Mouse (Mus musculus): ENCODE results near the gene Klhl7. TPM values are rescaled to one million over a fixed set of nuclear protein-coding genes. Genes with fewer than 3 reads are reported as not detected.
"Not testable (repeated sequence)": the region's sequence is repeated elsewhere in the genome, so short reads cannot be mapped to it uniquely, and the experiment has no call there.

Gene Klhl7
- polyA plus RNA-seq, 1 experiment from 2014 or later, result 44.8 TPM

DNA sequence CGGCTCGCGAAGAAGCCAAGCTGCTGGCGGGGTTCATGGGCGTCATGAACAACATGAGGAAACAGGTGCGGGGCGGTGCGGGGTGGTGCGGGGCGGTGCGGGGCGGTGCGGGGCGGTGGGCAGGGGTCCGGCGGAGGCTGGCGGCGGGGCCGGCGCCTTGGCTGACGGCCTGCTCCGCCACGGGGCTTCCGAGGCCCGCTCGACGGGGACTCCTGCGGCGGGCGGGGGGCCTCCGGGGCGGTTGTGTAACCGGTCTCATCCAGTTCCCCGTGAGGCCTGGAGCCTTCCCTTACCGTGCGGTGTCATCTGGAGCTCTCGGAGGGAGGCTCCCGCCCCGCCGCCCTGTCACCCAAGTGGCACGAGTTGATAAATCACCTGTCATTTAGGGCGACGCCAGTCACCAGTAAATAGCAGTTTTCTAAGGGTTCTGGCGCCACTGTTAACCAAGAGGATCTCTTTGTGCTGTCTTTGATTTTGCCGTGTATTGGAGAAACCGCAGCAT, 456 bp downstream of the Klhl7 start:
- WGBS, result under 1% methylated on average over 44 of the region's 46 CpGs
- peak; percentile 86 for ATAC-seq (replicated peaks; ENCODE audit: insufficient number of reproducible peaks, insufficient read depth, low FRiP score, low read depth)

DNA sequence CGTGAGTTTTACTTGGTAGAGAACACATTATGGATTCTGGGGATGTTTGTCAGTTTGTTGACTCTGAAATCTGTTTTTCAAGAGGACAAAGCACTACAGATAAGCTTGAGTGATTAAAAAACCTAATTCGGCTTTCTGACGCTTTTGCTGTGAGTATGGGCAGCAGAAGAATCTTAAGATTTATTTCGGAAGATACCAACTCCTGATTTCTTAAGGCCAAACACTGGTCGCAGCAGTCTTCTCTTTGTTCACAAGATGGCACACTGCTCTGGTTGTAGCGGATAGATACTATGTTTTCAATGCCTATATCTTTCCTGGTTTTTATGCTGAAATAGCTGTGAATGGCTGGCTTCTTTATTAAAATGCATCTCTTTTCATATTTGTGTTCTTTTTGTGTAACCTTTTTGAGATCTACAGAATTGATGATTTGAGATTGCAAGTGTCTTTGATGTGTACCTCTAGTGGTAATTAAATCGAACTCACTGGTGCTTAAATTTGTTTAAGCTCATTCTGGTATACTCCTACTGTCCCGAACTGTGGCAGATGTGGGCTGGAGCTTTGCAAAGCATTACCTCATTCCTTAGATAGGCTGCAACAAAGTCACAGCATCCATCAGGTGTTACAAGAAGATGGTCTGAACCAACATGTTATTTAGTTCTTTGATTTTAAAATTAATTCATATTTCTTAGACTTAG, 1.2 kb downstream of the Klhl7 start:
- Histone ChIP-seq H3K4me3 (peak overlapping the region; percentile 72), H3K4me1 (replicated peaks) (peaks cover 9% of the 10 kb centered on the region), H3K27me3 (no peaks in the 10 kb centered on the region), H3K4me2 (peak overlapping the region; percentile 74), H3K27ac (peak overlapping the region; percentile 94), H3K36me3 (no peaks in the 10 kb centered on the region), H3K9me3 (replicated peaks) (no peaks in the 10 kb centered on the region), H3K9ac (peak overlapping the region; percentile 87)
- no peak for ATAC-seq (replicated peaks; ENCODE audit: insufficient number of reproducible peaks, insufficient read depth, low FRiP score, low read depth)
- WGBS, result 9% methylated on average over 8 of the region's 8 CpGs

More for the DNA sequence above, 456 bp downstream of the Klhl7 start:
- H3K27ac ChIP-seq, result peak overlapping the region; percentile 94
- peak overlapping the region; percentile 87 for H3K9ac ChIP-seq
- peaks cover 9% of the 10 kb centered on the region for H3K4me1 ChIP-seq (replicated peaks)
- H3K36me3 ChIP-seq, result no peaks in the 10 kb centered on the region
- H3K4me3 ChIP-seq, result peak overlapping the region; percentile 72
- H3K9me3 ChIP-seq (replicated peaks), result no peaks in the 10 kb centered on the region
- H3K4me2 ChIP-seq, result peak overlapping the region; percentile 74
- no peaks in the 10 kb centered on the region for H3K27me3 ChIP-seq

- H3K9ac ChIP-seq; H3K9me3 ChIP-seq (replicated peaks); H3K4me2 ChIP-seq; H3K4me3 ChIP-seq; H3K27ac ChIP-seq; H3K4me1 ChIP-seq (replicated peaks); ATAC-seq (replicated peaks; ENCODE audit: insufficient number of reproducible peaks, insufficient read depth, low FRiP score, low read depth); H3K36me3 ChIP-seq; H3K27me3 ChIP-seq: not testable (repeated sequence)
- 82% methylated on average over 2 of the region's 2 CpGs for WGBS
Measured at GRCm38 (mm10) chr5:24103235-24103634, 2.8 kb downstream of the Klhl7 start.

DNA sequence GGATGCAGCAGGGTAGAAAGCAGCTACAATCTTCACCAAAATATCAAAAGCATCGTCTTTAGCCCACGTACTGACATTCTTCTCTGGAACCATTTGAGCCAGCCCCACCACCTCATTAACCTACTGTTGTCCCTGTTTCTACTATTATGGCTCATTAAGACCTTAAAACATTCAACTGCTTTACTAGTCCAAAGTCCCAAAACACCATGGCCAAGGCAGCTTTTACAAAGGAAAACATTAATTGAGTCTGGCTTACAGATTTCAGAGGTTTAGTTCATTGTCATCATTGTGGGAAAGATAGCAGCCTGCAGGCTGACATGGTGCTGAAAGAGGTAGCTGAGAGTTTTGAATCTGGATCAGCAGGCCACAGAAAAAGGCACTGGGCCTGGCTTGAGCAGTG, 3.4 kb downstream of the Klhl7 start:
- no peak overlapping the region for H3K9ac ChIP-seq
- no peak overlapping the region for H3K27ac ChIP-seq
- no peaks in the 10 kb centered on the region for H3K27me3 ChIP-seq
- H3K9me3 ChIP-seq (replicated peaks), result no peaks in the 10 kb centered on the region
- H3K4me3 ChIP-seq, result no peak overlapping the region
- H3K36me3 ChIP-seq, result no peaks in the 10 kb centered on the region
- no peak for ATAC-seq (replicated peaks; ENCODE audit: insufficient number of reproducible peaks, insufficient read depth, low FRiP score, low read depth)
- peaks cover 9% of the 10 kb centered on the region for H3K4me1 ChIP-seq (replicated peaks)
- 73% methylated on average over 2 of the region's 2 CpGs for WGBS
- no peak overlapping the region for H3K4me2 ChIP-seq

DNA sequence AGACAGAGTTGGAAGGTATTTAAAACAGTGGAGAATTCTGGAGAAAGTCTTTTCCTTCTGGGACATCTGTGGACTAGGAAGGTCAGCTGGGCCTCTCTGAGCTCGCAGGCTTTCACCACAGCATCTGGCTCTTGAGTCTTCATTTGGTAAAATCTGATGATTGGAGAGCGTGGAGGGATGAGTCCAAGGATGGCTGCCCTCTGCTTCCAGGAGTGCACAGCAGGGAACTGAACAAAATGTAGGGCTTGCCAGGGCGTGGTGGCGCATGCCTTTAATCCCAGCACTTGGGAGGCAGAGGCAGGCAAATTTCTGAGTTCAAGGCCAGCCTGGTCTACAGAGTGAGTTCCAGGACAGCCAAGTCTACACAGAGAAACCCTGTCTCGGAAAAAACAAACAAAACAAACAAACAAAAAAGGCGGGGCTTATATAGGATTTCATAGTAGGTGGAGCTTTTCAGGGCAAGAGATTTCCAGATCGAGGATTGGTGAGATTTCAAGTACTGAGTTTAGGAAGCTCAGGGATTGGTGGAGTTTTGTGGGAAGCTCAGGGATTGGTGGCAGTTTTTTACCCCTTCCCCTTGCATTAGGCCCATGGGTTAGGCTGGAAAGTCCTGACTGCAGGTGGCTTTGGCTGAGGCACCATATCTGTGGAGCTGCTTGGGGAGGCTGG, 6.8 kb downstream of the Klhl7 start:
- Histone ChIP-seq H3K9ac (no peak overlapping the region), H3K36me3 (no peaks in the 10 kb centered on the region), H3K4me3 (no peak overlapping the region), H3K27me3 (no peaks in the 10 kb centered on the region), H3K4me1 (replicated peaks) (0 out of 2 replicates have a peak, but pooled peaks cover 3% of the 10 kb centered on the region), H3K9me3 (replicated peaks) (no peaks in the 10 kb centered on the region), H3K27ac (no peak overlapping the region), H3K4me2 (no peak overlapping the region)
- 89% methylated on average over 7 of the region's 7 CpGs for WGBS
- ATAC-seq (replicated peaks; ENCODE audit: insufficient number of reproducible peaks, insufficient read depth, low FRiP score, low read depth), result no peak

DNA sequence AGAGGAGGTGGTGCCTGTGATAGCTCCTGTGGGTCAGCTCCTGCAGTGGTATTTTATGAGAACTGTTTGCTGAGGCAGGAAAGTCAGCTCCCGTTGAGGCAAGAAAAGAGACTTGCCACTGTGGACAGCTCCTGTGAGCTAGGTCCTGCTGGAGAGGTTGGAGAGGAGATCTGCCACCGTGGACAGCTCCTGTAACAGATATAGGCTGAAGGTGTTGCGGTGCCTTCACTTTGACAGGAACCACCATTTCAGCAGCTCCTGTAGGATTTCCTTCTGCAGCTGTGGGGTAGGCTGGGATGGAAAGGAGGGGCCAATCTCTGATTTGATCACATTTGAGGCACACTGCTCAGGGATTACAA, 7.3 kb downstream of the Klhl7 start:
- H3K9me3 ChIP-seq (replicated peaks), result no peaks in the 10 kb centered on the region
- no peak overlapping the region for H3K4me2 ChIP-seq
- no peaks in the 10 kb centered on the region for H3K27me3 ChIP-seq
- H3K9ac ChIP-seq, result no peak overlapping the region
- no peak overlapping the region for H3K27ac ChIP-seq
- 49% methylated on average over 3 of the region's 3 CpGs for WGBS
- H3K4me1 ChIP-seq (replicated peaks), result 0 out of 2 replicates have a peak, but pooled peaks cover 3% of the 10 kb centered on the region
- H3K36me3 ChIP-seq, result no peaks in the 10 kb centered on the region
- H3K4me3 ChIP-seq, result no peak overlapping the region
- no peak for ATAC-seq (replicated peaks; ENCODE audit: insufficient number of reproducible peaks, insufficient read depth, low FRiP score, low read depth)

DNA sequence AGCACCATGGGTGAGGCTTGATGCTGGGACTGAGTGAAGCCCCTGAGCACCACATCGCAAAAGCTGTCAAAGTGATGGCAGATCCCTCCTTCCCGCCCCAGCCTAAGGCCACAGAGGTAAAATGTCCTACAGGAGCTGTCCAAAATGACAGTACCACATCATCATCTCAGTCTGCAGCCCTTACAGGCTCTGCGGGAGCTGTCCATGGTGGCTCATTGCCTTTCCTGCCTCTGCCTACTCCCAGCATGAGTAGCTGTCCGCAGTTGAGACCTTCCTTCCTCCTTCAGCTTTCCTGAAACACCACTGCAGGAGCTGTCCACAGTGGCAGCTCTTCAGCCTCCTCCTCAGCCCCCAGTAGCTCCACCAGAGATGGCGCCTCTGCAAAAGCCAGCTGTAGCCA, 9.7 kb downstream of the Klhl7 start:
- Histone ChIP-seq H3K27ac (no peak overlapping the region), H3K9ac (no peak overlapping the region), H3K4me1 (replicated peaks) (no peaks in the 10 kb centered on the region), H3K36me3 (no peaks in the 10 kb centered on the region), H3K4me3 (no peak overlapping the region), H3K27me3 (no peaks in the 10 kb centered on the region), H3K9me3 (replicated peaks) (no peaks in the 10 kb centered on the region), H3K4me2 (no peak overlapping the region)
- no peak for ATAC-seq (replicated peaks; ENCODE audit: insufficient number of reproducible peaks, insufficient read depth, low FRiP score, low read depth)
- 61% methylated on average over 5 of the region's 5 CpGs for WGBS

GRCm38 (mm10) chr5:24112116-24112903, 11.9 kb downstream of the Klhl7 start:
- no peaks in the 10 kb centered on the region for H3K4me1 ChIP-seq (replicated peaks)
- WGBS, result 83% methylated on average over 12 of the region's 12 CpGs
- no peak overlapping the region for H3K9ac ChIP-seq
- H3K9me3 ChIP-seq (replicated peaks), result no peaks in the 10 kb centered on the region
- no peak for ATAC-seq (replicated peaks; ENCODE audit: insufficient number of reproducible peaks, insufficient read depth, low FRiP score, low read depth)
- H3K4me2 ChIP-seq, result no peak overlapping the region
- no peak overlapping the region for H3K4me3 ChIP-seq
- no peak overlapping the region for H3K27ac ChIP-seq
- no peaks in the 10 kb centered on the region for H3K27me3 ChIP-seq
- no peaks in the 10 kb centered on the region for H3K36me3 ChIP-seq

DNA sequence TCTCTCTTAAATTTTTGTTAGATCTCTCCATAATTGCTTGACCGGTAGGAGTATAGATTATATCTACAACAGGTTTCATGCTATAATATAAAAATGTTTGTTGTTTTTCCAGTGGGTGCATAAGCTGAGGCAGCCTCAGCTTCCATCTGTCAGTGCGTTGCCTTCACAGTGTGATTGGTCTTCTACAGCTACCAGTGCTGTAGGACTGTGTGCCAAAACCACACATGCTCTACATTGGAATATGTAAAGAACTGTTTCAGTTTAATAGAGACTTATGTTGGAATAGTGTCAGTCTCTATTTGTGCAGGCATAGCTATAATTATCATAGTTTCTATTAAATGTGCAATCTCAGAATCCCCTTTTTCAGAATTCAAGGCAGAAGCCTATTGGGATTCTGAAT, 21.8 kb downstream of the Klhl7 start:
- H3K27me3 ChIP-seq, result no peaks in the 10 kb centered on the region
- H3K4me3 ChIP-seq, result no peak overlapping the region
- H3K4me1 ChIP-seq (replicated peaks), result peaks cover 8% of the 10 kb centered on the region
- H3K9me3 ChIP-seq (replicated peaks), result no peaks in the 10 kb centered on the region
- no peak for ATAC-seq (replicated peaks; ENCODE audit: insufficient number of reproducible peaks, insufficient read depth, low FRiP score, low read depth)
- WGBS, result 98% methylated on average over 2 of the region's 2 CpGs
- peaks cover 13% of the 10 kb centered on the region; the same call in 1 of the 2 replicates for H3K36me3 ChIP-seq
- no peak overlapping the region for H3K4me2 ChIP-seq
- H3K27ac ChIP-seq, result no peak overlapping the region
- no peak overlapping the region for H3K9ac ChIP-seq

DNA sequence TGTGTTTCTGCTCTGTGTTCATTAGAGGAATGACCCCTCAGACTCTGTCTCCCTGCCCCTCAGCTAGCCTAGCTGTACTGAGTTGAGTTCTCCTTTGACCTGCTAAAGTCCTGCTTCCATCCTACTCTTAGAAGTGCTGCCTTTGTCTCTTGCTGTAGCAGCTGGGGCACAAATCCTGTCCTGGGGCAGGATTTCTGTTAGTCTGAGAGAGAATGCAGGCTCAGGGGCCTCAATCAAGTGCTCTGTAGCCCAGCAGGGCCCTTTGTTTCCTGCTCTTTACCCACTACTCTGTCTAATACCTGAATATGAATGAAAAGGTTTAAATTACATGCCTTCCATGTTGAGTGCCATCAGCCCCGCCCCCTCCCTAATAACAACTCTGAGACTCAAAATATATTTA, 23.8 kb downstream of the Klhl7 start:
- peaks cover 11% of the 10 kb centered on the region for H3K4me1 ChIP-seq (replicated peaks)
- no peaks in the 10 kb centered on the region for H3K9me3 ChIP-seq (replicated peaks)
- H3K4me3 ChIP-seq, result no peak overlapping the region
- peak overlapping the region; percentile 91 for H3K27ac ChIP-seq
- H3K27me3 ChIP-seq, result no peaks in the 10 kb centered on the region
- no peak overlapping the region for H3K4me2 ChIP-seq
- ATAC-seq (replicated peaks; ENCODE audit: insufficient number of reproducible peaks, insufficient read depth, low FRiP score, low read depth), result no peak
- no peak overlapping the region for H3K9ac ChIP-seq
- WGBS, result 84% methylated on average over 1 of the region's 1 CpGs
- peaks cover 7% of the 10 kb centered on the region; the same call in 1 of the 2 replicates for H3K36me3 ChIP-seq

DNA sequence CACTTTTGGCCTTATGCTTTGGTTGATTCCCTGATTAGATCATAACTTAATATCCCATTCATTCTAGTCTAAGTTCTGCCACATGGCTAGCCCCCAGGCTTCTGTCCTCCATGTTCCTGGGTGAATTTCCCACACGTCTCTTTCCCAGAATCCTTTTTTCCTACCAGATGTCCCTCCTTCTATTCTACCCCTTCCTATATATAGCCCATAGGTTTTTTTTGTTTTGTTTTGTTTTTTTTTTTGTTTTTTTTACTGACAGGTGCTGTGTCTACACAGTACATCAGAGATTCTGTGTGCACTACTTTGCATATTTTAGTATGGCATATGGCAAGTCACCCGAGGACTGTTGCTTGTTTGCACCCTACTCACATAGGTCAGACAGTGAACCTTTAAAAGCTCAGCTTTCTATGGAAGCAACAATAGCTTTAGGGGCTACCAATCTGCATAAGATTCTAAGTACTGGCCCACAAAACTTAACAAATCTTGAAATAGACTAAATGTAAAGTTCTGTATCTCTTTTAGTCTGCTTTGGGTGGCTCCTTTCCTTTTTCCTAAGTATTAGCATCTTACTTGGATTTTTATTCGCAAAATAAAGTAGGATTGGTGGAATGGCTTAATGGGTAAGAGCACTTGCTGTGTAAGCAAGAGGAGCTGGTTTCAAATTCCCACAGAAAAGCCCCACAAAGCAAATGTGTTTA, 24.3 kb downstream of the Klhl7 start:
- no peaks in the 10 kb centered on the region for H3K9me3 ChIP-seq (replicated peaks)
- WGBS, result 80% methylated on average over 3 of the region's 3 CpGs
- peaks cover 11% of the 10 kb centered on the region for H3K4me1 ChIP-seq (replicated peaks)
- ATAC-seq (replicated peaks; ENCODE audit: insufficient number of reproducible peaks, insufficient read depth, low FRiP score, low read depth), result no peak
- no peak overlapping the region for H3K4me3 ChIP-seq
- no peak overlapping the region for H3K9ac ChIP-seq
- peak overlapping the region; percentile 91 for H3K27ac ChIP-seq
- no peaks in the 10 kb centered on the region for H3K27me3 ChIP-seq
- H3K4me2 ChIP-seq, result peak overlapping the region; percentile 25; the same call in 1 of the 2 replicates
- 0 out of 2 replicates have a peak, but pooled peaks cover 4% of the 10 kb centered on the region for H3K36me3 ChIP-seq

All from heart, embryonic 15.5 days (tissue).